Mouse (Mus musculus) lung, postnatal 0 days (tissue): ENCODE measurements around the gene Slc1a2.

Experiments
- CTCF ChIP-seq: IDR thresholded peaks from 2 replicates; pipeline ENCODE4 v1.5.1; 2016; ENCODE audit warnings: antibody characterized with exemption, mild to moderate bottlenecking
- EP300 ChIP-seq: IDR thresholded peaks from 2 replicates; pipeline ENCODE4 v1.6.1; 2016; ENCODE audit warnings: antibody characterized with exemption, mild to moderate bottlenecking, control low read depth

GRCm38 (mm10) chr2:102622943-102623342, 35.5 kb upstream of the Slc1a2 start:
- TF ChIP-seq CTCF (no peak), EP300 (no peak)
